Mouse (Mus musculus) liver, embryonic 14.5 days (tissue): ENCODE results near the gene Dnah8. TPM values are rescaled to one million over a fixed set of nuclear protein-coding genes. Genes with fewer than 3 reads are reported as not detected.

Source experiments
- ATAC-seq: fragments of 200-750 bp; cut with Nextera tagmentation; 2 replicates; pipeline ENCODE4 v1.8.0; 2017; ENCODE audit warnings: moderate number of reproducible peaks, mild to moderate bottlenecking, moderate library complexity; ENCODE audit not compliant: insufficient read depth
- DNase-seq, 3 experiments: peaks; one replicate each; pipeline ENCODE4 v3.0.0-alpha.2; 2012 to 2013; ENCODE audit warnings: low read depth in 3 of 3, low spot score in 3 of 3
- H3K27ac ChIP-seq: fragments of 300-500 bp; sonication (generic); 2 replicates; pipeline ENCODE4 v1.5.1; 2014; ENCODE audit warnings: moderate library complexity, mild to moderate bottlenecking, control low read depth, inconsistent platforms
- H3K27me3 ChIP-seq: fragments of 300-500 bp; sonication (generic); 2 replicates; pipeline ENCODE4 v1.6.1; 2014; ENCODE audit warnings: mild to moderate bottlenecking, low read length, moderate library complexity; ENCODE audit not compliant: control insufficient read depth, insufficient read depth
- H3K36me3 ChIP-seq: fragments of 300-500 bp; sonication (generic); replicated peaks from 2 replicates; pipeline ENCODE4 v1.6.1; 2014; ENCODE audit warnings: low read depth; ENCODE audit not compliant: control insufficient read depth, insufficient read depth
- H3K4me1 ChIP-seq, 2 experiments: fragments of 200-500 bp in 1 of 2; fragments of 300-500 bp in 1 of 2; sonication (generic) in 1 of 2; replicated peaks; 2 replicates each; pipeline ENCODE4 v1.6.1; 2012 to 2014; ENCODE audit warnings: antibody characterized with exemption in 1 of 2, inconsistent platforms in 1 of 2, low read length in 1 of 2; ENCODE audit not compliant: control insufficient read depth in 2 of 2, insufficient read depth in 2 of 2
- H3K4me2 ChIP-seq: fragments of 300-500 bp; sonication (generic); 2 replicates; pipeline ENCODE4 v1.6.1; 2014; ENCODE audit warnings: low read depth, mild to moderate bottlenecking, control low read depth, moderate library complexity
- H3K4me3 ChIP-seq, 2 experiments: fragments of 200-500 bp in 1 of 2; fragments of 300-500 bp in 1 of 2; sonication (generic) in 1 of 2; 2 replicates each; pipeline ENCODE4 v1.5.1; 2012 to 2014; ENCODE audit warnings: low read depth in 2 of 2, low read length in 2 of 2, mild to moderate bottlenecking in 2 of 2, control low read depth in 1 of 2, inconsistent platforms in 1 of 2, moderate library complexity in 1 of 2; ENCODE audit not compliant: insufficient read depth in 1 of 2
- H3K9ac ChIP-seq: fragments of 300-500 bp; sonication (generic); replicated peaks from 2 replicates; pipeline ENCODE4 v1.6.1; 2014; ENCODE audit warnings: mild to moderate bottlenecking, control low read depth, moderate library complexity
- H3K9me3 ChIP-seq: fragments of 300-500 bp; sonication (generic); 2 replicates; pipeline ENCODE4 v1.6.1; 2016; ENCODE audit warnings: low read length, mixed read lengths; ENCODE audit not compliant: control insufficient read depth
- CTCF ChIP-seq: IDR thresholded peaks from 2 replicates; pipeline ENCODE4 v1.5.1; 2016; ENCODE audit warnings: antibody characterized with exemption, low read depth, control low read depth
- EP300 ChIP-seq: IDR thresholded peaks from 2 replicates; pipeline ENCODE4 v1.6.1; 2016; ENCODE audit warnings: antibody characterized with exemption, low read depth
- WGBS: fragments of 180-500 bp; shearing (Covaris S2); extraction: QIAGEN DNeasy Blood & Tissue Kit; methylation state at CpG from one replicate; pipeline ENCODE4 v1.1.7; 2014; ENCODE audit not compliant: insufficient replicate concordance; 5-methylcytosine and 5-hydroxymethylcytosine counted together
- polyA plus RNA-seq, 2 experiments: library from polyadenylated mRNA; depleted of rRNA in 1 of 2; stranded (reverse) in 1 of 2; unstranded in 1 of 2; fragments of >200 nt; fragmentation: Nextera tagmentation in 1 of 2; extraction: Ambion mirVana in 1 of 2; gene quantifications; 2 replicates each; pipeline versions ENCODE4 v1.2.1 to v1.2.3; 2012 to 2014

Dnah8 gene
- polyA plus RNA-seq, 2 experiments = 0.83 to 1.8 TPM

GRCm38 (mm10) chr17:30719031-30719430 is 94.9 kb downstream of the Dnah8 start:
- Histone ChIP-seq H3K36me3 (no peaks in the 10 kb centered on the region), H3K4me2 (no peak overlapping the region), H3K4me1 (no peaks in the 10 kb centered on the region), H3K27me3 (no peaks in the 10 kb centered on the region), H3K9me3 (no peaks in the 10 kb centered on the region), H3K4me3 (no peak overlapping the region), H3K27ac (no peak overlapping the region), H3K9ac (no peak overlapping the region)
- no peak for ATAC-seq
- no peak for TF ChIP-seq EP300
- peak; percentile 65 for TF ChIP-seq CTCF
- WGBS = 67% methylated on average over 5 of the region's 5 CpGs
- DNase-seq = no peak

GRCm38 (mm10) chr17:30727788-30728187 is 103.6 kb downstream of the Dnah8 start:
- Histone ChIP-seq H3K27me3 (no peaks in the 10 kb centered on the region), H3K4me1 (no peaks in the 10 kb centered on the region), H3K9me3 (no peaks in the 10 kb centered on the region), H3K9ac (no peak overlapping the region), H3K27ac (no peak overlapping the region), H3K4me3 (no peak overlapping the region), H3K4me2 (no peak overlapping the region), H3K36me3 (no peaks in the 10 kb centered on the region)
- DNase-seq = no peak
- TF ChIP-seq EP300 (no peak), CTCF (peak; percentile 76)
- no peak for ATAC-seq
- WGBS = 45% methylated on average over 4 of the region's 4 CpGs

DNA sequence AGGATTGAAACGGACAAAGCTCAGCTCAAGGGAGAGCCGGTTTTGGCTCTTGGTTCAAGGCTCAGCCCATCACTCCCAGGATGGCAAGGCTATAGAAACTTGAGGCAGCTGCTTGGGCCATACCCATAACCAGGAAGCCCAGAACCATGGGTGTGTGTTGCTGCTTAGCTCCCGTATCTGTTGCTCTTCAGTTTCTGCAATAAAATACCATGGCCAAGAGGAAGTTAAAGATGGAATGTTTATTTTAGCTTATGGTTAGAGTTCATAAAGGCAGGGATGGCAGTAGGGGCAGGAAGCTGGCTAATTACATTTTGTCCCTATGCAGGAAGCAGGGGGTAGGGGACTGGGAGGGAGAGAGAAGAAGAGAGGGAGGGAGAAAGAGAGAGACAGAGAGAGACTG is 108.6 kb downstream of the Dnah8 start:
- H3K27ac ChIP-seq = no peak overlapping the region
- H3K36me3 ChIP-seq = no peaks in the 10 kb centered on the region
- no peaks in the 10 kb centered on the region; the same call in 1 of the 2 replicates for H3K9me3 ChIP-seq
- TF ChIP-seq CTCF (no peak), EP300 (no peak)
- DNase-seq (no peak), ATAC-seq (no peak)
- H3K4me1 ChIP-seq = no peaks in the 10 kb centered on the region
- no peak overlapping the region for H3K4me3 ChIP-seq
- 53% methylated on average over 3 of the region's 3 CpGs for WGBS
- H3K9ac ChIP-seq = no peak overlapping the region
- no peaks in the 10 kb centered on the region for H3K27me3 ChIP-seq
- H3K4me2 ChIP-seq = no peak overlapping the region

DNA sequence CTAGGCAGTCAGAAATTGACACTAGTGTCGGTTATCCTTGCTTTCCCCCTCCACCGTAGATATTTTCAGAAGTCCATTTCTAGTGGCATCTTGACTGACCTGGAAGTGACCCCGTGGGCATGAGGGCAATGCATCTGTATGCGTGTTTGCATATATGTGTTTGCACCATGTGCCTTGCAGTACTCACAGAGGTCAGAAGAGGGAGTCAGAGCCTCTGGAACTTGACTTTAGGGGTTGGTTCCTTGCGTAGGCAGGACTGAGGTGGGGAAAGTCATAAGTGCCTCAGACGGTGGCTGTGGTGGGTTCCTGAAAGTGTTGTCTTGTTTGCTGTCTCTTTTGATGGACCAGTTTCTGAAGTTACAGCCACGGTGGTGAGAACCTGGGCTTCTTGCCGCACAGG is 110.6 kb downstream of the Dnah8 start:
- ATAC-seq = no peak
- Histone ChIP-seq H3K27me3 (no peaks in the 10 kb centered on the region), H3K4me3 (no peak overlapping the region), H3K36me3 (no peaks in the 10 kb centered on the region), H3K9me3 (no peaks in the 10 kb centered on the region; the same call in 1 of the 2 replicates), H3K9ac (no peak overlapping the region), H3K4me2 (no peak overlapping the region), H3K27ac (no peak overlapping the region), H3K4me1 (no peaks in the 10 kb centered on the region)
- no peak for TF ChIP-seq EP300
- no peak for TF ChIP-seq CTCF
- DNase-seq = no peak
- WGBS = 75% methylated on average over 8 of the region's 8 CpGs

- ATAC-seq (no peak), DNase-seq (no peak)
- H3K9ac ChIP-seq = no peak overlapping the region
- H3K9me3 ChIP-seq = no peaks in the 10 kb centered on the region; the same call in 1 of the 2 replicates
- H3K4me1 ChIP-seq = no peaks in the 10 kb centered on the region
- WGBS = 71% methylated on average over 2 of the region's 2 CpGs
- H3K4me3 ChIP-seq = no peak overlapping the region
- no peak overlapping the region for H3K27ac ChIP-seq
- peak; percentile 46 for TF ChIP-seq CTCF
- TF ChIP-seq EP300 = no peak
- no peak overlapping the region for H3K4me2 ChIP-seq
- H3K36me3 ChIP-seq = no peaks in the 10 kb centered on the region
- H3K27me3 ChIP-seq = no peaks in the 10 kb centered on the region
These were observed 111.3 kb downstream of the Dnah8 start for GRCm38 (mm10) chr17:30735454-30735853.
